Mouse (Mus musculus) forebrain, embryonic 15.5 days (tissue): ENCODE measurements at regions not wholly inside any gene's neighbourhood (a gene's known extent, or its start where the extent isn't known, plus 50 kb on each side); places are given as distances from the start of the nearest gene placed in this dataset.

ENCODE experiments used
- ATAC-seq: fragments of 200-750 bp; cut with Nextera tagmentation; replicated peaks from 2 replicates; pipeline ENCODE4 v1.8.0; 2017; ENCODE audit warnings: mild to moderate bottlenecking, moderate TSS enrichment, moderate library complexity
- H3K27ac ChIP-seq: fragments of 300-500 bp; sonication (generic); replicated peaks from 2 replicates; pipeline ENCODE4 v1.5.1; 2015; ENCODE audit warnings: mild to moderate bottlenecking, inconsistent platforms
- H3K27me3 ChIP-seq: fragments of 300-500 bp; sonication (generic); 2 replicates; pipeline ENCODE4 v1.6.1; 2015; ENCODE audit warnings: inconsistent platforms
- H3K36me3 ChIP-seq: fragments of 300-500 bp; sonication (generic); 2 replicates; pipeline ENCODE4 v1.6.1; 2015; ENCODE audit warnings: mild to moderate bottlenecking, inconsistent platforms
- H3K4me1 ChIP-seq: fragments of 300-500 bp; sonication (generic); 2 replicates; pipeline ENCODE4 v1.6.1; 2015; ENCODE audit warnings: inconsistent platforms
- H3K4me2 ChIP-seq: fragments of 300-500 bp; sonication (generic); replicated peaks from 2 replicates; pipeline ENCODE4 v1.6.1; 2015; ENCODE audit warnings: mild to moderate bottlenecking, inconsistent platforms
- H3K4me3 ChIP-seq: fragments of 300-500 bp; sonication (generic); 2 replicates; pipeline ENCODE4 v1.5.1; 2015; ENCODE audit warnings: mild to moderate bottlenecking, inconsistent platforms
- H3K9ac ChIP-seq: fragments of 300-500 bp; sonication (generic); replicated peaks from 2 replicates; pipeline ENCODE4 v1.6.1; 2015; ENCODE audit warnings: mild to moderate bottlenecking, inconsistent platforms
- H3K9me3 ChIP-seq: fragments of 300-500 bp; sonication (generic); 2 replicates; pipeline ENCODE4 v1.6.1; 2016; ENCODE audit warnings: inconsistent platforms
- WGBS: fragments of 180-500 bp; shearing (Covaris S2); methylation state at CpG from one replicate; pipeline ENCODE4 v1.1.7; 2015; ENCODE audit warnings: mixed read lengths; 5-methylcytosine and 5-hydroxymethylcytosine counted together

DNA sequence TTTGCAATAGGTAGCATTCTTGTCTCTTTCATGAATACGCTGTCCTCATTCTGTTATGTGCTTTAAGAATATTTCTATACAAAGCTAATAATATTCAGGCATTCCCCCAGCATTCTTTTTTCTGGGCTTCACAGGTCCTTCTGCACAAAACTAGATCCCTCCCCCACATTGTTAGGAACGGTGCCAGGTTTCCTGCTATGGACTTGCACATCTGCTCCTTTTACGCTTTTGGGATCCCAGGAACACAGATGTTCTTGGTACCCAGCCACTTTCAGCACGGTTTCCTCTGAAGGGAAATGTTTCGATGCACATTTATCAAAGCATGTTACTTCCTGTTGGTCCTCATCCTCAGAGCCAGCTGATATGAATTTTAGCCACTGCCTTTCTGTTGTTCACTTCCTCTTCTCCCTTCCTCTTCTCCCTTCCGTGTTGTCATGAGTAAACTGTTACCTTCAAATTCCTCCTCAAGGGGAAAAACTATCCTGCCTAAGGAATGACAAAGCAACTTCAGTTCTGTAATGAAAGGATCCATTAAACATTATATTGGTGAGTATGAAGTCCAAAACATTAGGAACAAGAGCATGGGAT is 209.9 kb upstream of the Gbe1 start:
- H3K4me1 ChIP-seq = 0 out of 2 replicates have a peak, but pooled peaks cover 4% of the 10 kb centered on the region
- WGBS = 45% methylated on average over 6 of the region's 6 CpGs
- no peak overlapping the region for H3K4me3 ChIP-seq
- H3K9ac ChIP-seq = no peak overlapping the region
- no peaks in the 10 kb centered on the region for H3K27me3 ChIP-seq
- no peaks in the 10 kb centered on the region for H3K9me3 ChIP-seq
- H3K27ac ChIP-seq = no peak overlapping the region
- ATAC-seq = no peak
- H3K36me3 ChIP-seq = no peaks in the 10 kb centered on the region
- H3K4me2 ChIP-seq = no peak overlapping the region

DNA sequence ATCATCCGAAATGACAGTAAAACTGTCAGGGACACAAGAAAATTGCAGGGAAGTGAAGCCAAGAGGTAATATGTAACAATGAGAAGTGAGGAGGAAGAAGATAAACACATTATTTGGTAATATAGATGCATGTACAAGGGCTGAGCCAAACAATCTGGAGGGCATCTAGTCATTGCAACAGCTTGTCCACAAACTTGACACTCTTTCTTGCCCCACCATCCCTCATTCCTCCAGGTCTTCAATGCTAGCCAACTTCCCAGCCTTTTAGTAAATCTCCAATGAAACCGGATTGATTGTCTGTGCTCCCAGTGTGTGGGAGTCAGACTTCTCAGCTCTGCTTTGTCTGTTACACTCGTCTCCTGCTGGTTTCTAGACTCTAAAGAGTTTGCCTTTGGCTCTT is 172.3 kb upstream of the Gbe1 start:
- WGBS = 41% methylated on average over 3 of the region's 3 CpGs
- no peaks in the 10 kb centered on the region for H3K27me3 ChIP-seq
- no peaks in the 10 kb centered on the region for H3K36me3 ChIP-seq

DNA sequence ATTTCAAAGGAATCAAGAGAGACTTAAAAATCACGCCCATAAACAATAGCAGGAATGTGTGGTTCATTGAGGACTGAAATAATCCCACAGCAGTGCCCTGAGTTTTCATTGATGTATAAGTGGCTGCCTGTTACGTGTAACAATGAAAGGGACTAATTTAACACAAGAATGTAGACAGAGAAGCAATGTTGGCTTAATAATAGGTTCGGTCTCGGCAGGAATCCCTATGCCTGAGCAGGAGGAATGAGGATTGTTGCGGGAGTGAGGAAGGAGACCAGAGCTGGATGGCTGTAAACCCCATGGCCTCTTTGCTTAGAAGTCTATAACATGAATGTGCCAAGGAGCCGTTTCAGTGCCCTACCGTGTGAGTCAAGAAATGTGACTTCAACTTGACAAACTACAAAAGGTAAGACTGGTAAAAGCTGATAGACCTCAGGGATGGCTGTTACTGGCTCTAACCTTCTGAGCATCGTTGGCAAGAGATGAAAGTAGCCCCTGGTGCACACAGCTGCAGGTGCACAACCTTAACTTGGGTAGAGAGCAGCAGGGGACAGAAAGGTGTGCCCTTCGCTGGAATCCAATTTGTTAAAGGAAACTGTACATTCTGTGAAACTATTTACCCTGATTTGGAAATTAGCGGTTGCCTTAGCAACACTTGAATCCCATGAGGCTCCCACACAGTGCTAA is 165.9 kb upstream of the Gbe1 start:
- no peaks in the 10 kb centered on the region for H3K36me3 ChIP-seq
- peak; percentile 64 for ATAC-seq
- no peak overlapping the region for H3K4me3 ChIP-seq
- no peak overlapping the region for H3K4me2 ChIP-seq
- no peaks in the 10 kb centered on the region for H3K27me3 ChIP-seq
- peaks cover 9% of the 10 kb centered on the region for H3K4me1 ChIP-seq
- 12% methylated on average over 10 of the region's 10 CpGs for WGBS
- no peaks in the 10 kb centered on the region for H3K9me3 ChIP-seq
- H3K27ac ChIP-seq = no peak overlapping the region
- no peak overlapping the region for H3K9ac ChIP-seq

More for the DNA sequence above, 172.3 kb upstream of the Gbe1 start:
- H3K9me3 ChIP-seq = no peaks in the 10 kb centered on the region
- no peak overlapping the region for H3K4me3 ChIP-seq
- H3K4me1 ChIP-seq = no peaks in the 10 kb centered on the region
- no peak overlapping the region for H3K27ac ChIP-seq
- no peak overlapping the region for H3K4me2 ChIP-seq
- no peak overlapping the region for H3K9ac ChIP-seq
- no peak for ATAC-seq

DNA sequence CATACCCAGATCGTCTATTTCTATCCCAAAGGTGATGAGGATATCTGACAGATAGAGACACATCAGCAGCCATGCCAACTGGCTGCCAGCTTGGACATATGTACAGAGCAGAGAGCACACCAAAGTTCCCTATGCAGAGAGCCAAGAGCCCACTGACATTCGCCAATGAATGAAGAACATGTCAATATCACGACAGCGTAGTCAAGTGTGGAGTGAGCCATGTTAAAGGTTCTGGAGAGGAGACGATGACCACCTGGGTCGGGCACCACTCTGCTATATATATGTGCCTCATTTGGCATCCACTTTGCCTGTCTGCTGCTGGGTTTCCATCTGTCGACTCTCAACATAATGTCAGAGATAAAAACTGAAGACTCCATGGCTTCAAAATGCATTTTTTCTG is 159.2 kb upstream of the Gbe1 start:
- no peak overlapping the region for H3K4me2 ChIP-seq
- H3K9me3 ChIP-seq = no peaks in the 10 kb centered on the region
- H3K27ac ChIP-seq = no peak overlapping the region
- 75% methylated on average over 7 of the region's 7 CpGs for WGBS
- ATAC-seq = no peak; the same call in 1 of the 2 replicates
- no peak overlapping the region for H3K9ac ChIP-seq
- no peaks in the 10 kb centered on the region for H3K36me3 ChIP-seq
- no peaks in the 10 kb centered on the region for H3K27me3 ChIP-seq
- no peaks in the 10 kb centered on the region for H3K4me1 ChIP-seq
- H3K4me3 ChIP-seq = no peak overlapping the region

DNA sequence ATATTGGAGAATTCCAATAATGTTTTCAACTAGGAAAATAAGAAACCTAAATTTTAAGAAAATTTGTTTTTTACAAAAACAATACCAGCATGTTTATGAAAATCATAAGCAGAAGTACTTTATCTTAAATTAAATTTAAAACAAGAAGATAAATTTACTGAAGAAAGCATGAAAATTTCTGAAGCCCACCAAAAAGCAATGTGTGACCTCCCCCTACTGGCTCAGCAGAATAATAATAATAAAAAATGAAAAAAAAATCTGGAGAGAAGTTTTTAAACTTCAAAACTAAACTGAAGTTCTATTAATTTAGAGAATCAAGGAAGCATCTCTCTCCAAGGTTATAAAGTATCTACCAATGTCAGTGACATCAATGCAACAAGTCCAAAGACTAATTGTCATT is 153.2 kb upstream of the Gbe1 start:
- ATAC-seq = no peak
- H3K4me1 ChIP-seq = no peaks in the 10 kb centered on the region

DNA sequence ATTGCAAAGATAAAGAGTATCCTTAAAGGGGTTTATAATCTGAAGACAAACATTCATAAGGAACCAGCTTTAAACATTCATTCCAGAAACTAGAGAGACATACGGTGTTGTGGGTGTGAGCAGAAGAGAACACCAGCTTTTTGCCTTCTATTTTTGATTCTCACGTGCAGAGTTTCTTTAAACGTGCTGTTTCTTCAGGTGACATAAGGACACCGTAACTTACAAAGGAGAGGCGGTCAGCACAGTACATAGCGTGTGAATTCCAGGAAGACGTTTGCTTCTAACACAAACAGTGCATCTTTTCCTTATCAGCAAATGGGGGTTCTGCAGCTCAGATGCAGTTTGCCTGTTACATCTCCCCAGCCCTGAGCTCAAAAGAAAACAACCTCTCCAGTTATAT is 138.6 kb upstream of the Gbe1 start:
- H3K36me3 ChIP-seq = no peaks in the 10 kb centered on the region

More for the DNA sequence above, 153.2 kb upstream of the Gbe1 start:
- Histone ChIP-seq H3K36me3 (no peaks in the 10 kb centered on the region), H3K9me3 (no peaks in the 10 kb centered on the region), H3K9ac (no peak overlapping the region), H3K4me3 (no peak overlapping the region), H3K27ac (no peak overlapping the region), H3K4me2 (no peak overlapping the region), H3K27me3 (no peaks in the 10 kb centered on the region)

DNA sequence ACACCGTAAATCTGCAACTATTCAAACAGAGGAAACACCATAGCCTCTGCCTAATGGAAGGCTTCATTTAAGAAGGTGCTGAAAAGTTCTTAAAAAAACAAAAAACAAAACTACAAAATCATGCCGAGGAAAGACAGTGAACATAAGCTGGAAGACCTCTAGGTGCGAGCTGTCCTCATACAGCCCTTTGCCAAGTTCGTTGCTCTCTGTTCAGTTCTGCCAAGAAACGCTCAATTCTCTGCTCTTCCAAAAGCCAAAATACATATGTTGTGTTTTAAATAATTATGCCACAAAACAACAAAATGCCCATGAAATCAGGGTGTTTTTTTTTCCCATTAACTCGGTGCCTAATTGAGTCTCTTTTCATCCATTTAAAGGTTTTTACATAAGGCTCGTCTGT is 134.8 kb upstream of the Gbe1 start:
- 0 out of 2 replicates have a peak, but pooled peaks have one; percentile 48 for ATAC-seq
- Histone ChIP-seq H3K36me3 (no peaks in the 10 kb centered on the region), H3K9me3 (no peaks in the 10 kb centered on the region), H3K4me3 (no peak overlapping the region), H3K4me2 (no peak overlapping the region), H3K27ac (no peak overlapping the region), H3K27me3 (no peaks in the 10 kb centered on the region), H3K9ac (no peak overlapping the region), H3K4me1 (no peaks in the 10 kb centered on the region)
- WGBS = 44% methylated on average over 7 of the region's 7 CpGs

More for the DNA sequence above, 138.6 kb upstream of the Gbe1 start:
- H3K9ac ChIP-seq = no peak overlapping the region
- H3K4me2 ChIP-seq = no peak overlapping the region
- H3K9me3 ChIP-seq = no peaks in the 10 kb centered on the region
- no peaks in the 10 kb centered on the region for H3K27me3 ChIP-seq
- no peak for ATAC-seq
- no peak overlapping the region for H3K4me3 ChIP-seq
- H3K4me1 ChIP-seq = no peaks in the 10 kb centered on the region
- 85% methylated on average over 7 of the region's 7 CpGs for WGBS
- H3K27ac ChIP-seq = no peak overlapping the region

DNA sequence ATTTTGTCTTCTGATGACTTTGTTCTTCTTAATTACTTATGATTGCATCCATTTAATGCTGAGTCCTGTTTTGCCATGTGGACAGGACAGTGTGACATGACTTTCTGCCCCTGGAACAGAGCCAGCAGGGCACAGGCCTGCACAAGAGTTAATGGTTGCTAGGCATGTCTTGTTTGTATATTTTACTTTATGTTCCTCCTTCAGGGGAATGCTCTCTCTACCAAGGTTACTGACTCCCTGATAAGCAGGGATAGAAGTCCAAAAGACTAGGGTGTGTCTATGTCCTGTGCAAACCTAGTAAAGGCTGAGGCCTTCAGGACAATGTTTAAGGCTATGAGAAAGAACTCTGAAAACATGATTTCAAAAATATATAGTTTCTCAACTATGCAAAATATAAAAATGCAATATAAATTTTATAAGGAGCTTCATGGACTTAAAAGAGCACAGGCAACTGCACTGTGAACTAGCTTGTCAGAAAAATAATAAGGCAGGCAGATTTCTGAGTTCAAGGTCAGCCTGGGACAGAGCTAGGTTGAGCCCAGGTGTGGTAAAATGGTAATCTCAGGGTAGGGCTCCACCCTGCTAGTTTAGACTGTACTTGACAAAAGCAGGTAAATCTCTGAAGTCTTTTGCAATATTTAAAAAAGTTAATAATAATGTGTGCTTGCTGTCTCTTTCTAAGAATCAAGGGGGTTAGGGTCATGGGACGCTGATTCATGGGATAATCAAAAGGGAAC is 99.7 kb upstream of the Gbe1 start:
- H3K9me3 ChIP-seq = no peaks in the 10 kb centered on the region
- WGBS = 48% methylated on average over 1 of the region's 1 CpGs
- H3K4me3 ChIP-seq = no peak overlapping the region
- no peaks in the 10 kb centered on the region for H3K36me3 ChIP-seq
- no peaks in the 10 kb centered on the region for H3K4me1 ChIP-seq
- H3K9ac ChIP-seq = no peak overlapping the region
- no peak for ATAC-seq
- no peak overlapping the region for H3K4me2 ChIP-seq
- no peak overlapping the region for H3K27ac ChIP-seq
- H3K27me3 ChIP-seq = no peaks in the 10 kb centered on the region

DNA sequence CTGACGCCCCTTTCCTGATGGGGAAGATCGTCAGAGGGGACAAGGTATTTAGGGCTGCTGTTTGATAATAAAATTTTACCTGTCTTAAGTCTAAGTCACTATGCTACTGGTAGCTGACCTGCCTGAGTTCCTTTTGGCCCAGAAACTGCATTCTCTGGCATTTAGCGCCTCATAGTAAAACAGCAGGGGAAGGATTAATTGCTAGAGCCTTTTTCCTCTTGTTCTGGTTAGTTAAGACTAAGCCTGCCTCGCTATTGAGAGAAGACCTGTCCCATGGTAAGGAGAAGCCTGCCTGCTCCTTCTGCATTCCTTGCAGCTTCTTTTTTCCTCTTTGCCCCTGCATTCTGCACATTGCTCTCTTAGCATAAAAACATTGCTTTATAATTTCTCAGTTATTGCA is 98.9 kb upstream of the Gbe1 start:
- no peaks in the 10 kb centered on the region for H3K27me3 ChIP-seq
- no peak overlapping the region for H3K4me2 ChIP-seq
- ATAC-seq = no peak
- H3K36me3 ChIP-seq = no peaks in the 10 kb centered on the region
- no peaks in the 10 kb centered on the region for H3K9me3 ChIP-seq
- H3K27ac ChIP-seq = no peak overlapping the region
- H3K4me3 ChIP-seq = no peak overlapping the region
- no peak overlapping the region for H3K9ac ChIP-seq
- WGBS = 8% methylated on average over 4 of the region's 4 CpGs
- H3K4me1 ChIP-seq = no peaks in the 10 kb centered on the region

DNA sequence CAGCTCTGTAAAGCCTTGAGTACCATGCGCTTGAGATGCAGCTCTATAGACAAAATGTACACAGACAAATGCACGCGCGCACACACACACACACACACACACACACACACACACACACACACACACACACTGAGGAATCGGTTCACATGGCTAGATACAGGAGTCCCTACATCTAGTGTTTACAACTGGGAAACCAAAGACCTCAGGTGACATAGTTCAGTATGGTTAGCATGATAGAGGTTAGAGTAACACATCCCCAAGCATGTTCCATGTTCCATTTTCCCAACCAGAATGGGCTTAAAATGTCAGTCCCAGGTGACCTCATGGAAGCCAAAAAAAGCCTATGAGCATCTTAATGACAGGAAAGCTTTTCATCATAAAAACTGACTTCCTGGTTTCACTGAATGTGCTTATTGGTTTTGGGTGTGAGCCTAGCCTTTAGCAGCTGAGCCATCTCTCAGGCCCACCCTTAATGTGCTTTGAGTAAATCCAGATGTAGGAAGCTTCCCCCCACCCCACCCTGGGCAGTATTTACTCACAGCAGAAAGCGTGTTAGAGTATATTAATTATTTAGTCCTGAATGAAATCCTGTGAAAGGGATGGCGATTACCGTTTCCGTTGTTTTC is 86.0 kb upstream of the Gbe1 start:
- Histone ChIP-seq H3K27me3 (no peaks in the 10 kb centered on the region), H3K9ac (no peak overlapping the region), H3K4me3 (no peak overlapping the region), H3K36me3 (no peaks in the 10 kb centered on the region), H3K27ac (no peak overlapping the region), H3K9me3 (no peaks in the 10 kb centered on the region), H3K4me2 (no peak overlapping the region), H3K4me1 (no peaks in the 10 kb centered on the region)
- WGBS = 92% methylated on average over 9 of the region's 9 CpGs
- no peak for ATAC-seq

DNA sequence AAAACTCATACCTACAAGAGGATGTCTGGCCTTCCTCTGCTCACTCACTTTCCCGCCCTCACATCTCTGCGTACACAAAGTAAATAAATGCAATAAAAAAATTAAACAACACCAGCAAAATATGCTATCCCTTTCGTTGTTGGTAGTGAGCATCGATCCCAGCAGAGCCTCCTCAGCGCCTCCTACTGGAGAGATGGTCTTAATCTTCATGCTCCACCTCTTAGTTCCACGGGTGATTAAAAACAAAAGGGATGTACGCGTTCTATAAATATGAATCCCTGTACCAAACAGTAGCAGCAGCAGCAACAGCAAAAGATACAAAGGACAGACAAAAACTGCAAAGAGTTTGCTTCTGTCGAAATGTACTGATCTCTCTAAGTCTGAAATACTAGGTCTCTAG is 81.0 kb upstream of the Gbe1 start:
- 88% methylated on average over 9 of the region's 9 CpGs for WGBS
- Histone ChIP-seq H3K9me3 (no peaks in the 10 kb centered on the region), H3K27ac (no peak overlapping the region), H3K4me3 (no peak overlapping the region), H3K4me1 (no peaks in the 10 kb centered on the region), H3K9ac (no peak overlapping the region), H3K27me3 (no peaks in the 10 kb centered on the region), H3K36me3 (no peaks in the 10 kb centered on the region), H3K4me2 (no peak overlapping the region)
- ATAC-seq = no peak

DNA sequence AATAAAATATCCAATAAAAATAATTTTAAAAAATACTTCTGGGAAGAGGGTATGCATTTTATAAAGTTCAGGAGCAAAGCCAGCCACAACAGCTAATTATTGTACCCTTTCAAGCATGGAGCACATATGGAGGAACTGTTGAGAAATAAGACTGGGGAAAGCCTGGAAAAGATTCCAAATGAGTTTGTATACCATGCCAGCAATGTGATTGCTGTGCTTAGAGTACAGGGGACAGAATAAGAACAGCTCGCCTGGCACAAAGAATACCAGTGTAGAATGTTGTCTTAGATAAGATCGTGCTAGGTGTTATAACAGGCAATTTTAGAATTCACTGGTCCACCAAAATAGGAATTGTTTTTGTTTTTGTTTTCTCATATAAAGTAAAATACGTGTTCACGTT is 78.6 kb upstream of the Gbe1 start:
- Histone ChIP-seq H3K9me3 (no peaks in the 10 kb centered on the region), H3K4me1 (peaks cover 5% of the 10 kb centered on the region), H3K27me3 (no peaks in the 10 kb centered on the region), H3K36me3 (no peaks in the 10 kb centered on the region), H3K4me2 (no peak overlapping the region), H3K9ac (no peak overlapping the region), H3K4me3 (no peak overlapping the region), H3K27ac (no peak overlapping the region)
- ATAC-seq = peak; percentile 68; the same call in 1 of the 2 replicates
- WGBS = 83% methylated on average over 4 of the region's 4 CpGs
